In genomic region chr19:55876501-55876900, GRCm38 (mm10) we compare ENCODE assay signal across 9 mouse cellular contexts.
DNase-seq lines count a peak whose midpoint lies in the region; TF ChIP-seq lines count a peak whose summit lies in the region.
"Had no signal": no experiment of that assay in that cellular context is flagged by ENCODE, and none has a peak within 500 bp of the region (broad histone marks: within the 10 kb centered on the region; RNA-seq: fewer than 3 reads in every experiment).

No protein-coding gene starts in this region.

- 19% methylated on average over 3 of the region's 3 CpGs for WGBS in heart, adult 2 months
- 77% methylated on average over 3 of the region's 3 CpGs for WGBS in heart, embryonic 10.5 days

- H3K4me1 ChIP-seq in heart, adult 2 months (ENCODE audit: control insufficient read depth, insufficient read depth, low read length), result peaks cover 8% of the 10 kb centered on the region
- peaks cover 12% of the 10 kb centered on the region; the same call in 1 of the 2 replicates for H3K4me1 ChIP-seq in heart, embryonic 10.5 days

- H3K9ac ChIP-seq in heart, adult 2 months (ENCODE audit: low read depth, low read length), result no peak overlapping the region
- H3K9ac ChIP-seq: lung, embryonic 15.5 days had no signal

- peak overlapping the region; percentile 56 for H3K27ac ChIP-seq in heart, adult 2 months
- H3K27ac ChIP-seq in heart, embryonic 10.5 days, result no peak overlapping the region
- H3K27ac ChIP-seq: lung, embryonic 15.5 days had no signal

- H3K4me3 ChIP-seq in heart, adult 2 months, result no peak overlapping the region
- H3K4me3 ChIP-seq in heart, embryonic 10.5 days, result no peak overlapping the region
- H3K4me3 ChIP-seq: lung, embryonic 15.5 days had no signal

- no peak for TF ChIP-seq POLR2A in heart, adult 2 months (IDR thresholded peaks at IDR 0.05; ENCODE audit: insufficient read depth, low read depth, low read length)

- intact Hi-C loops in heart, adult 2 months (cut with DNase I), result loop anchor here (5.0 to 10.0 kb wide), 3 partner anchors 234 to 542 kb away; no protein-coding TSS in a partner anchor

- TF ChIP-seq CTCF in heart, adult 2 months (IDR thresholded peaks at IDR 0.05), result no peak

- no peaks in the 10 kb centered on the region for H3K9me3 ChIP-seq in heart, embryonic 10.5 days
- H3K9me3 ChIP-seq: lung, embryonic 15.5 days had no signal

- TF ChIP-seq EP300 in heart, adult 2 months (IDR thresholded peaks at IDR 0.05; ENCODE audit: insufficient read depth, low read depth, low read length), result no peak

- DNase-seq in heart, adult 2 months, result peak in 1 of 2 experiments; percentile 75
- no peak for DNase-seq in heart, embryonic 10.5 days (ENCODE audit: low spot score)
- DNase-seq in NIH3T3 (ENCODE audit: low read depth), result peak; percentile 91
- peak; percentile 83 to 86 for DNase-seq in heart, adult 9 months (ENCODE audit: low spot score in 2 of 2)
- DNase-seq in lung, adult 18-20 months, result peak; percentile 68 to 78
- DNase-seq in retina, embryonic 14.5 days (ENCODE audit: low spot score), result no peak
- no peak for DNase-seq in T-cell, adult 2 months (ENCODE audit: low spot score)
- DNase-seq in ovary, adult 18-20 months (ENCODE audit: low spot score), result no peak

- H3K79me2 ChIP-seq in heart, adult 2 months (replicated peaks; ENCODE audit: control insufficient read depth, insufficient read depth, low read length), result no peaks in the 10 kb centered on the region

- peaks cover 4% of the 10 kb centered on the region; the same call in 1 of the 2 replicates for H3K36me3 ChIP-seq in heart, adult 2 months (ENCODE audit: control insufficient read depth, insufficient read depth, low read length)
- no peaks in the 10 kb centered on the region for H3K36me3 ChIP-seq in heart, embryonic 10.5 days
- H3K36me3 ChIP-seq: lung, embryonic 15.5 days had no signal

- H3K27me3 ChIP-seq in heart, adult 2 months (ENCODE audit: control insufficient read depth, insufficient read depth, low read length), result no peaks in the 10 kb centered on the region
- H3K27me3 ChIP-seq in heart, embryonic 10.5 days (ENCODE audit: insufficient read depth, poor library complexity, severe bottlenecking), result no peaks in the 10 kb centered on the region
- H3K27me3 ChIP-seq: lung, embryonic 15.5 days had no signal

Comparison
In these comparisons a context has a peak if more than half of its experiments do, and no peak if none do; other contexts are left out.
1. DNase-seq: peak in NIH3T3 (single experiment), heart, adult 9 months (2 of 2) and lung, adult 18-20 months (2 of 2); none in heart, embryonic 10.5 days (single experiment), retina, embryonic 14.5 days (single experiment), T-cell, adult 2 months (single experiment) and ovary, adult 18-20 months (single experiment).